Mouse (Mus musculus) spleen, adult 2 months (tissue): ENCODE data around the gene Krtdap.
"Not testable (repeated sequence)": the region's sequence is repeated elsewhere in the genome, so short reads cannot be mapped to it uniquely, and the experiment has no call there.

Experiments
- CTCF ChIP-seq: fragments of 200-500 bp; IDR thresholded peaks from 2 replicates; pipeline ENCODE4 v1.5.1; 2011; ENCODE audit warnings: mild to moderate bottlenecking, inconsistent platforms; ENCODE audit not compliant: insufficient read depth, insufficient read length, insufficient replicate concordance; ENCODE audit errors: extremely low read depth
- POLR2A ChIP-seq: fragments of 200-500 bp; IDR thresholded peaks from 2 replicates; pipeline ENCODE4 v1.6.1; 2011; ENCODE audit warnings: low read depth, low read length, inconsistent platforms

- TF ChIP-seq CTCF, POLR2A: not testable (repeated sequence)
Measured at GRCm38 (mm10) chr7:30743617-30744016, 44.1 kb upstream of the Krtdap start, which contains the start of gene Gapdhs.
